Mouse (Mus musculus) mouse embryonic stem cell (cell line): ENCODE results near the gene Rab11fip5.

Experiments used
- in situ Hi-C, 2 experiments: fragments of 300-500 bp; cut with MboI; formaldehyde crosslinking; loops; 1 replicate in 1 of 2; 3 replicates in 1 of 2; pipeline ENCODE4 v1.14.3; 2019 to 2020; ENCODE audit warnings: low sequenced_read_pairs in 2 of 2, low pct_unique_long_range_greater_than_20kb in 1 of 2, mixed read lengths in 1 of 2; ENCODE audit not compliant: unreplicated experiment in 1 of 2

Rab11fip5 gene

GRCm38 (mm10) chr6:85356682-85357465 lies 17.6 kb downstream of the Rab11fip5 start:
- in situ Hi-C loops: no loop called here

GRCm38 (mm10) chr6:85355753-85356152 lies 18.7 kb downstream of the Rab11fip5 start:
- in situ Hi-C loops: no loop called here

GRCm38 (mm10) chr6:85354709-85355108 lies 19.7 kb downstream of the Rab11fip5 start:
- in situ Hi-C loops: no loop called here

GRCm38 (mm10) chr6:85353706-85354105 lies 20.7 kb downstream of the Rab11fip5 start:
- in situ Hi-C loops: no loop called here

- in situ Hi-C loops: no loop called here
Observed at GRCm38 (mm10) chr6:85350157-85350556, 24.3 kb downstream of the Rab11fip5 start.

GRCm38 (mm10) chr6:85349246-85349645 lies 25.2 kb downstream of the Rab11fip5 start:
- in situ Hi-C loops: loop anchor here in 1 of 2 experiments (5.0 kb wide), 1 partner anchor 38 kb away; no protein-coding TSS in a partner anchor

- in situ Hi-C loops: loop anchor here in 1 of 2 experiments (5.0 kb wide), 1 partner anchor 39 kb away; no protein-coding TSS in a partner anchor
Observed at GRCm38 (mm10) chr6:85348133-85348532, 26.3 kb downstream of the Rab11fip5 start.

GRCm38 (mm10) chr6:85346028-85346634 lies 28.3 kb downstream of the Rab11fip5 start:
- in situ Hi-C loops: loop anchor here in 1 of 2 experiments (5.0 kb wide), 1 partner anchor 41 kb away; no protein-coding TSS in a partner anchor

GRCm38 (mm10) chr6:85344929-85345328 lies 29.5 kb downstream of the Rab11fip5 start:
- in situ Hi-C loops: loop anchor here in 1 of 2 experiments (5.0 kb wide), 1 partner anchor 42 kb away; no protein-coding TSS in a partner anchor

GRCm38 (mm10) chr6:85343027-85343426 lies 31.4 kb downstream of the Rab11fip5 start:
- in situ Hi-C loops: no loop called here

- in situ Hi-C loops: no loop called here
Observed at GRCm38 (mm10) chr6:85341814-85342501, 32.5 kb downstream of the Rab11fip5 start.

- in situ Hi-C loops: no loop called here
Observed at GRCm38 (mm10) chr6:85340184-85340583, 34.2 kb downstream of the Rab11fip5 start.

- in situ Hi-C loops: no loop called here
Observed at GRCm38 (mm10) chr6:85339273-85339901, 35.0 kb downstream of the Rab11fip5 start.

- in situ Hi-C loops: no loop called here
Observed at GRCm38 (mm10) chr6:85336944-85337343, 37.5 kb downstream of the Rab11fip5 start.

GRCm38 (mm10) chr6:85335352-85335751 lies 39.1 kb downstream of the Rab11fip5 start:
- in situ Hi-C loops: no loop called here

- in situ Hi-C loops: no loop called here
Observed at GRCm38 (mm10) chr6:85334851-85335250, 39.6 kb downstream of the Rab11fip5 start.

GRCm38 (mm10) chr6:85334251-85334650 lies 40.2 kb downstream of the Rab11fip5 start:
- in situ Hi-C loops: no loop called here

- in situ Hi-C loops: no loop called here
Observed at GRCm38 (mm10) chr6:85333732-85334131, 40.7 kb downstream of the Rab11fip5 start.
